Mouse (Mus musculus) hindbrain, embryonic 13.5 days (tissue): ENCODE data around the gene Nup107. TPM values are rescaled to one million over a fixed set of nuclear protein-coding genes. Genes with fewer than 3 reads are reported as not detected.
A peak's percentile ranks its signal among the peaks of the same experiment; 100 is the strongest.
"Not testable (repeated sequence)": the region's sequence is repeated elsewhere in the genome, so short reads cannot be mapped to it uniquely, and the experiment has no call there.

ENCODE experiments used
- ATAC-seq: fragments of 200-750 bp; cut with Nextera tagmentation; 2 replicates; pipeline ENCODE4 v1.8.0; 2017; ENCODE audit warnings: moderate TSS enrichment; ENCODE audit not compliant: low FRiP score
- H3K27ac ChIP-seq: fragments of 300-500 bp; sonication (generic); 2 replicates; pipeline ENCODE4 v1.5.1; 2015; ENCODE audit warnings: inconsistent platforms, mild to moderate bottlenecking, moderate library complexity
- H3K27me3 ChIP-seq: fragments of 300-500 bp; sonication (generic); 2 replicates; pipeline ENCODE4 v1.6.1; 2015; ENCODE audit warnings: mild to moderate bottlenecking, inconsistent platforms
- H3K36me3 ChIP-seq: fragments of 300-500 bp; sonication (generic); 2 replicates; pipeline ENCODE4 v1.6.1; 2015; ENCODE audit warnings: mild to moderate bottlenecking, inconsistent platforms
- H3K4me1 ChIP-seq: fragments of 300-500 bp; sonication (generic); replicated peaks from 2 replicates; pipeline ENCODE4 v1.6.1; 2015; ENCODE audit warnings: inconsistent platforms
- H3K4me2 ChIP-seq: fragments of 300-500 bp; sonication (generic); 2 replicates; pipeline ENCODE4 v1.6.1; 2015; ENCODE audit warnings: inconsistent platforms, mild to moderate bottlenecking, moderate library complexity
- H3K4me3 ChIP-seq: fragments of 300-500 bp; sonication (generic); 2 replicates; pipeline ENCODE4 v1.5.1; 2015; ENCODE audit warnings: mild to moderate bottlenecking, inconsistent platforms
- H3K9ac ChIP-seq: fragments of 300-500 bp; sonication (generic); 2 replicates; pipeline ENCODE4 v1.6.1; 2015; ENCODE audit warnings: mild to moderate bottlenecking, inconsistent platforms
- H3K9me3 ChIP-seq: fragments of 300-500 bp; sonication (generic); 2 replicates; pipeline ENCODE4 v1.6.1; 2016; ENCODE audit warnings: inconsistent platforms
- WGBS: fragments of 180-500 bp; shearing (Covaris S2); methylation state at CpG from one replicate; pipeline ENCODE4 v1.1.7; 2015; 5-methylcytosine and 5-hydroxymethylcytosine counted together
- polyA plus RNA-seq: library from polyadenylated mRNA; unstranded; fragments of >200 nt; fragmentation: Nextera tagmentation; extraction: Ambion mirVana; gene quantifications from 2 replicates; pipeline ENCODE4 v1.2.1, GENCODE M21; 2015

Nup107 gene
- polyA plus RNA-seq, 1 experiment from 2014 or later = 42.5 TPM

DNA sequence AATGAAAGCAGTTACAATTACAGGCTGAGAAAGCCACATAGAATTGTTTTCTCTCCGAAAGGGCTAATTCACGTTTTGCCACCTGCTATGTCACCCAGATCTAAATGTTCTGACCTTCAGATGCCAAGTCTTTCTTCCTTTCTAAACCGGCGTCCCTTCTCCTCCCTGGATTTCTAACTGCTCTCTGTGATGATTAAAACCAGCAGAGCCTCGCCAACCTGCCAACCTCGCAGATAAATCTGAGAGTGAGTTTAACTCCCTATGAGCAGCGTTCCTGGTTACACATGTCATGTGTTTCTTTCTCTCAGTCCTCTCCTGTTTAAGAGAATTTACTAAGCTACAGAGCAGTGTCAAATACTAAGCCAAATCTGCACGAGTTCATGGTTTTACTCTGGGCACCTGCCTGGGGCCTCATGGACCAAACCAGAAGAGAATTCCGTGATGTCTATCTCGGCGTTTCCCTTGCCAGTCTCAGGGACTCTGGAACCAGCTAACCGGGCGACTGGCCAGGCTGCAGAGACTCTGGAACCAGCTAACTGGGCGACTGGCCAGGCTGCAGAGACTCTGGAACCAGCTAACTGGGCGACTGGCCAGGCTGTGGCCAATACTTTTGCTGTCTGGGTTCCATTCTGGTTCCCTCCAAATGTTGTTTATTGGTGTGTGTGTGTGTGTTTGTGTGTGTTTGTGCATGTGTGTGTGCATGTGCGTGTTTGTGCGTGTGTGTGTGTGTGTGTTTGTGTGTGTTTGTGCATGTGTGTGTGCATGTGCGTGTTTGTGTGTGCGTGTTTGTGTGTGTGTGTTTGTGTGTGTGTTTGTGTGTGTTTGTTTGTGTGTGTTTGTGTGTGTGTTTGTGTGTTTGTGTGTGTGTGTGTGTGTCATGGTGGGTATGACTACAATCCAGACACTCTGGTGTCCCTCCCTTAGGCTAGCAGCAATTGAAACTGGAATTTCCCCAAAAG, 74.1 kb downstream of the Nup107 start:
- Histone ChIP-seq H3K9ac (no peak overlapping the region), H3K27ac (no peak overlapping the region), H3K4me1 (0 out of 2 replicates have a peak, but pooled peaks cover 9% of the 10 kb centered on the region), H3K4me3 (no peak overlapping the region), H3K4me2 (no peak overlapping the region), H3K36me3 (no peaks in the 10 kb centered on the region), H3K27me3 (no peaks in the 10 kb centered on the region), H3K9me3 (no peaks in the 10 kb centered on the region)
- 71% methylated on average over 19 of the region's 19 CpGs for WGBS
- ATAC-seq = no peak

DNA sequence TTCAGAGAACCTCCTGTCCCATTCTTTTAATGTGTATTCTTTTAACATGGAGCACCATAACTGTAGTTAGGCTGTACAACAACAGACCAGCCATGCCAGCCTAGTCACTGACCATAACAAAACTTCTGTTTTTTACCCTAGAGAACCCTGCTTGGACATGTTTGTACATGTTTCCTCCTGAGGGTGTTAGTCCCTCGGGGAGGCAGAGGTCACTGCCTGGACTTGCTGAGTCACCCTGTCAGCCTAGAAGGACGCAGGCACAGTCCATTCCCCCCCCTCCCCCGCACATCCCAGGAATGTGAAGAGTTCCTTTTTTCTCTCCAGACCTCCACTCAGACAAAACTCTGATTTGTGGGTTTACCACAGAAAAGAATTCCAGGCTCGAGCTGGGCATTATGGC, 74.9 kb downstream of the Nup107 start:
- Histone ChIP-seq H3K27me3 (no peaks in the 10 kb centered on the region), H3K27ac (no peak overlapping the region), H3K4me2 (no peak overlapping the region), H3K36me3 (no peaks in the 10 kb centered on the region), H3K9ac (no peak overlapping the region), H3K9me3 (no peaks in the 10 kb centered on the region), H3K4me1 (0 out of 2 replicates have a peak, but pooled peaks cover 9% of the 10 kb centered on the region), H3K4me3 (no peak overlapping the region)
- WGBS = 17% methylated on average over 4 of the region's 4 CpGs
- no peak for ATAC-seq

DNA sequence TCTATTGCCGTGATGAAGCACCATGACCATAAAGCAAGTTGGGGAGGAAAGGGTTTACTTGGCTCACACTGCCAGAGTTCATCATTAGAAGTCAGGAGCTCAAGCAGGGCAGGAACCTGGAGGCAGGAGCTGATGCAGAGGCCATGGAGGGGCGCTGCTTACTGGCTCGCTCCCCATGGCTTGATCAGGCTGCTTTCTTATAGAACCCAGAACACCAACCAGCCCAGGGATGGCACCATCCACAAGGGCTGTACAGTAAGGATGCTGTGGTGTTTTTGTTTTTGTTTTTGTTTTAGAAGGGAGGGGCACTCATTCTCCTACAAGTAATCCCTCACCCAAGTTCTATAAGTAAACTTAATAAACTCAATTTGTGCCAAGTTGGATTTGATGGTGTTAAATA, 75.8 kb downstream of the Nup107 start:
- H3K27me3 ChIP-seq = no peaks in the 10 kb centered on the region
- ATAC-seq = no peak
- 85% methylated on average over 3 of the region's 3 CpGs for WGBS

GRCm38 (mm10) chr10:117715654-117716053, 76.9 kb downstream of the Nup107 start:
- not testable (repeated sequence) for H3K4me2 ChIP-seq, H3K27ac ChIP-seq, H3K9me3 ChIP-seq, ATAC-seq, H3K27me3 ChIP-seq, H3K9ac ChIP-seq, H3K4me3 ChIP-seq, H3K36me3 ChIP-seq
- WGBS = 96% methylated on average over 1 of the region's 1 CpGs
- peaks cover 14% of the 10 kb centered on the region; the same call in 1 of the 2 replicates for H3K4me1 ChIP-seq

More for the DNA sequence above, 75.8 kb downstream of the Nup107 start:
- no peak overlapping the region for H3K9ac ChIP-seq
- H3K27ac ChIP-seq = no peak overlapping the region
- no peaks in the 10 kb centered on the region for H3K36me3 ChIP-seq
- H3K9me3 ChIP-seq = no peaks in the 10 kb centered on the region
- no peak overlapping the region for H3K4me2 ChIP-seq
- H3K4me1 ChIP-seq = 0 out of 2 replicates have a peak, but pooled peaks cover 9% of the 10 kb centered on the region
- no peak overlapping the region for H3K4me3 ChIP-seq

DNA sequence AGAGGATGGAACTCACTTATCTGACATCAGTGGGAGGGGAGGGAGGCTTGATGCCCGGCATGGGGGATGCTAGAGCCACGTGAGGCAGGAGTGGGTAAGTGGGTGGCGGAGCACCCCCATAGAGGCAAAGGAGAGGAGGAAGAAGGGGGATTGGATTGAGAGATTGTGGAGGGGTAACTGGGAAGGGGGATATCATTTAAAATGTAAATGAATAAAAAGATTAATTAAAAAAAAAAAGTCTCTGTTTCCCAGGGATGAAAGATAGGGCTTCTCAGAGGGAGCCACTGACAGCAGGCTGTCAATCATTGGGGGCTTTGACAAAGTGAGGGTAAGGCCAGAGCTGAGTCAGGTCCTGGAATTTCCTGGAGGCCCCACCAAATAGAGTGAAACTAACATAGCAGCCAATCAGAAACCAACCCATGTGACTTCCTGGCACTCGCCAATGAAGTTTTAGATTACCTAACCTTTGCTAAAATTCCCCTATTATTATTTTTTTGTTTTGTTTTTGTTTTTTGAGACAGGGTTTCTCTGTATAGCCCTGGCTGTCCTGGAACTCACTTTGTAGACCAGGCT, 77.5 kb downstream of the Nup107 start:
- H3K27ac ChIP-seq = no peak overlapping the region

GRCm38 (mm10) chr10:117714048-117714545, 78.4 kb downstream of the Nup107 start:
- H3K4me1 ChIP-seq = peaks cover 19% of the 10 kb centered on the region
- no peaks in the 10 kb centered on the region for H3K27me3 ChIP-seq
- H3K36me3 ChIP-seq = no peaks in the 10 kb centered on the region
- ATAC-seq = no peak
- H3K4me2 ChIP-seq = no peak overlapping the region
- H3K9ac ChIP-seq = no peak overlapping the region
- no peaks in the 10 kb centered on the region for H3K9me3 ChIP-seq
- 97% methylated on average over 3 of the region's 3 CpGs for WGBS
- H3K27ac ChIP-seq = no peak overlapping the region
- H3K4me3 ChIP-seq = no peak overlapping the region

More for the DNA sequence above, 77.5 kb downstream of the Nup107 start:
- peaks cover 14% of the 10 kb centered on the region; the same call in 1 of the 2 replicates for H3K4me1 ChIP-seq
- no peak overlapping the region for H3K9ac ChIP-seq
- WGBS = 80% methylated on average over 4 of the region's 4 CpGs
- H3K9me3 ChIP-seq = no peaks in the 10 kb centered on the region
- no peak for ATAC-seq
- H3K36me3 ChIP-seq = no peaks in the 10 kb centered on the region
- no peaks in the 10 kb centered on the region for H3K27me3 ChIP-seq
- no peak overlapping the region for H3K4me2 ChIP-seq
- no peak overlapping the region for H3K4me3 ChIP-seq

DNA sequence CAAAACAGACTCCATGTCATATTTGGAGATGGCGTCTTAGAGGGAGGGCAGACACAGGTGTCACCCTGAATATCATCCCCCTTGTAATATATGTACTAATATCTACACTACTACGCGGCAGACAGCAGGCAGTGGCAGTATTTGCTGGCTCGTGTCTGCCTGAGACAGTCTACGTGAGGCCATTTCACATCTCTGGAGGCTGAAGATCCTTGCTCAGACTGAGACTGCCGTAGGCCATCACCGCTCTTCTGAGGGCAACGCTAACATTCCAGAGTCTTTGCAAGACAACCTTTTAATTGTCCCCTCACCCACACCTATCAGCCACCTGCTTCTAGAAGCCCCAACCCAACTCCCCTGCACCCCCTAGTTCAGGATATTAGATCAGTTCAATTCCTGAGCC, 79.0 kb downstream of the Nup107 start:
- Histone ChIP-seq H3K4me1 (peaks cover 24% of the 10 kb centered on the region), H3K4me3 (no peak overlapping the region), H3K9me3 (no peaks in the 10 kb centered on the region), H3K36me3 (no peaks in the 10 kb centered on the region), H3K27ac (no peak overlapping the region), H3K9ac (no peak overlapping the region), H3K4me2 (no peak overlapping the region), H3K27me3 (no peaks in the 10 kb centered on the region)
- 92% methylated on average over 8 of the region's 8 CpGs for WGBS
- no peak for ATAC-seq

- 96% methylated on average over 9 of the region's 9 CpGs for WGBS
- Histone ChIP-seq H3K4me1 (peaks cover 24% of the 10 kb centered on the region), H3K27ac (no peak overlapping the region), H3K4me3 (no peak overlapping the region), H3K9me3 (no peaks in the 10 kb centered on the region), H3K36me3 (no peaks in the 10 kb centered on the region), H3K27me3 (no peaks in the 10 kb centered on the region), H3K4me2 (no peak overlapping the region), H3K9ac (no peak overlapping the region)
- ATAC-seq = no peak
Measured at GRCm38 (mm10) chr10:117712871-117713270, 79.6 kb downstream of the Nup107 start.

DNA sequence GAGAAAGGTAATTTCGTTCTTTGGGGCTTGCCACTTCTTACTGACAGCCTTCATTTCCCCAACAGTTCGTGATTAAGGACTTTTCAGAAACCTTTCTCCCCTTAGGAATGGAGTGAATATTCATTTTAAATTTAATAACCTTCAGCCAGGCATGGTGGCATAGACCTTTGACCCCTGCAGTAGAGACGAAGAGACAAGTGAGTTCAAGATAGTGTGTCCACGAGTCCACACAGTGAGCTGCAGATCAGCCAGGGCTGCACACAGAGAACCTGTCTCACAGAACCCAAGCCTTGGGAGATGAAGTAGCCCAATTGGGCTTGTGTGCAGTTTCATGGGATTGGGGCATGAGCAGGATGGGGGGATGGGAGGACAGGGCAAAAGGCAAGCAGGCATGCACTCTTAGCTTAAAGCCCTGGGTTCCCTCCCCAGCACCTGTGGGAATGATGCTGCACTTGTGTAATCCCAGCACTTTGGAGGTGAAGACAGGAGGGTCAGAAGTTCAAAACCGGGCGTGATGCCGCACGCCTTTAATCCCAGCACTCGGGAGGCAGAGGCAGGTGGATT, 80.2 kb downstream of the Nup107 start:
- H3K9me3 ChIP-seq = no peaks in the 10 kb centered on the region
- peaks cover 3% of the 10 kb centered on the region; the same call in 1 of the 2 replicates for H3K36me3 ChIP-seq
- H3K9ac ChIP-seq = no peak overlapping the region
- H3K27me3 ChIP-seq = no peaks in the 10 kb centered on the region
- no peak overlapping the region for H3K4me2 ChIP-seq
- H3K4me1 ChIP-seq = peaks cover 25% of the 10 kb centered on the region
- 94% methylated on average over 9 of the region's 9 CpGs for WGBS
- no peak for ATAC-seq
- no peak overlapping the region for H3K27ac ChIP-seq
- no peak overlapping the region for H3K4me3 ChIP-seq

DNA sequence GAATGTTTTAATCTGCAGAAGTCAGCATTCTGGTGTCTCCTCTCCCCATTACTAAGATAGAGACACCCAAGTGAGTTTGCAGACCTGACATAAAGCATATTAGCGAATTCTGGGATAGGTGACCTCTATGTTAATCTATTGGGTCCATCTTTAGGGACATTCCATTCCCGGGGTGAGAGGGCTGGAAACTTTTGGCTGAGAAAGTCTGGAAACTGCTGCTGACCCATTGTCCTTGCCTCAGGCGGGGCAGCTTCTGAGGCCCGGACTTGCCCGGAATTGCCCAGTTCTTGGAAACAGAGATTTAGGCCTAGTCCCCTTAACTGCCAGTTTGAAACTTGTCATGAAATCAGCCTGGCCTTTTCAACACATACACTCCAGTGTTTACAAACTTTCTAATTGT, 81.1 kb downstream of the Nup107 start:
- Histone ChIP-seq H3K9me3 (no peaks in the 10 kb centered on the region), H3K27ac (no peak overlapping the region; the same call in 1 of the 2 replicates), H3K27me3 (no peaks in the 10 kb centered on the region), H3K4me1 (peaks cover 32% of the 10 kb centered on the region), H3K36me3 (peaks cover 12% of the 10 kb centered on the region), H3K4me2 (peak overlapping the region; percentile 65), H3K4me3 (peak overlapping the region; percentile 89), H3K9ac (peak overlapping the region; percentile 99)
- WGBS = 74% methylated on average over 5 of the region's 5 CpGs
- ATAC-seq = no peak; the same call in 1 of the 2 replicates

GRCm38 (mm10) chr10:117710604-117711141, 81.8 kb downstream of the Nup107 start, which contains the start of gene Mdm2:
Gene Mdm2, minus strand, starts transcription at chr10:117710758.
- peaks cover 30% of the 10 kb centered on the region for H3K4me1 ChIP-seq
- peak within 1 kb of the TSS; percentile 89 for H3K4me3 ChIP-seq
- peak within 1 kb of the TSS; percentile 99 for H3K27ac ChIP-seq
- peak within 1 kb of the TSS; percentile 79 for H3K4me2 ChIP-seq
- under 1% methylated on average over 50 of the region's 52 CpGs for WGBS
- peak within 1 kb of the TSS; percentile 99 for H3K9ac ChIP-seq
- no peaks in the 10 kb centered on the region for H3K9me3 ChIP-seq
- H3K27me3 ChIP-seq = no peaks in the 10 kb centered on the region
- ATAC-seq = peak; percentile 93
- H3K36me3 ChIP-seq = peaks cover 13% of the 10 kb centered on the region
